Mouse (Mus musculus) G1E (cell line): ENCODE measurements around the gene Tmem229b. TPM values are rescaled to one million over a fixed set of nuclear protein-coding genes. Genes with fewer than 3 reads are reported as not detected.
A peak's percentile ranks its signal among the peaks of the same experiment; 100 is the strongest.

Experiments used
- ATAC-seq: 2 replicates; pipeline ENCODE4 v1.8.0; 2016; ENCODE audit warnings: mild to moderate bottlenecking; ENCODE audit not compliant: insufficient number of reproducible peaks, poor library complexity, low FRiP score, severe bottlenecking; ENCODE audit errors: extremely low read depth
- DNase-seq: peaks from one replicate; pipeline ENCODE4 v3.0.0; 2012; ENCODE audit warnings: low spot score
- H3K27me3 ChIP-seq: 2 replicates; pipeline ENCODE4 v1.6.1; 2012; ENCODE audit warnings: mild to moderate bottlenecking, low read length, inconsistent platforms; ENCODE audit not compliant: insufficient read depth
- H3K36me3 ChIP-seq: replicated peaks from 2 replicates; pipeline ENCODE3; 2012; ENCODE audit warnings: mild to moderate bottlenecking, inconsistent platforms
- H3K4me1 ChIP-seq: 2 replicates; pipeline ENCODE4 v1.6.1; 2012; ENCODE audit warnings: low read depth, low read length, inconsistent platforms, mixed read lengths; ENCODE audit not compliant: insufficient read depth
- H3K4me3 ChIP-seq: 2 replicates; pipeline ENCODE4 v1.5.1; 2012; ENCODE audit warnings: low read depth, mild to moderate bottlenecking, inconsistent platforms, low read length, moderate library complexity, mixed read lengths
- H3K9me3 ChIP-seq: replicated peaks from 2 replicates; pipeline ENCODE4 v1.6.1; 2012; ENCODE audit warnings: inconsistent platforms
- CTCF ChIP-seq: IDR thresholded peaks from 2 replicates; pipeline ENCODE4 v1.5.1; 2012; ENCODE audit warnings: low read depth, low read length, inconsistent platforms, mixed read lengths
- GATA1 ChIP-seq: IDR thresholded peaks from 2 replicates; pipeline ENCODE4 v1.6.1; 2012; ENCODE audit warnings: borderline replicate concordance, low read length, inconsistent platforms, mixed read lengths
- GATA2 ChIP-seq: IDR thresholded peaks from 2 replicates; pipeline ENCODE4 v1.6.1; 2012; ENCODE audit warnings: low read depth, low read length, inconsistent platforms, borderline replicate concordance
- POLR2AphosphoS5 ChIP-seq: IDR thresholded peaks from 2 replicates; pipeline ENCODE4 v1.6.1; 2012; ENCODE audit warnings: low read depth, low read length, inconsistent platforms; ENCODE audit not compliant: insufficient replicate concordance
- TAL1 ChIP-seq: conservative IDR thresholded peaks from 2 replicates; pipeline ENCODE4 v1.6.1; 2012; ENCODE audit warnings: low read depth, low read length, inconsistent platforms, mixed read lengths
- polyA plus RNA-seq: library from polyadenylated mRNA; stranded (reverse); fragments of >175 nt; gene quantifications from 2 replicates; pipeline ENCODE4 v1.2.3, GENCODE M21; 2012
- total RNA-seq, 2 experiments: library from RNA; stranded (forward) in 1 of 2; stranded (reverse) in 1 of 2; fragments of 200-1000 nt in 1 of 2; fragments of >200 nt in 1 of 2; fragmentation: Nextera tagmentation in 1 of 2; gene quantifications; 2 replicates each; pipeline ENCODE4 v1.2.3; 2014 to 2017

Gene Tmem229b
- total and polyA plus RNA-seq, 3 experiments, result 9.4 to 34.8 (median 12.4) TPM

DNA sequence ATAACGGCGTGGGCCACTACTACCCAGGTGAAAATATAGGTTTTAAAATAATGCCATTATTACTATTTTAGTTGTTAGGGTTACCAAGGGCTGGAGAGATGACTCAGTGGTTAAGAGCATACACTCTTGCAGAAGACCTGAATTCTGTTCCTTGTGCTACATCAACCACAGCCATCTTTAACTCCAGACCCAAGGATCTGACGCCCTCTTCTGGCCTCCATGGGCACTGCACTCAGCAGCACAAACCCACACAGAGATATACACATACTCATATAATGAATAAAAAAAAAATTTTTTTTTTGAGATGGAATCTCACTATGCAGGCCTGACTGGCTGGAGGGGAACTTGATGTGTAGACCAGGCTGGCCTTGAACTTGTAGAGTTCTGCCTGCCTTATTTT is 91.1 kb downstream of the Tmem229b start:
- H3K4me1 ChIP-seq, result peaks cover 41% of the 10 kb centered on the region
- no peak for DNase-seq

GRCm38 (mm10) chr12:78915561-78915960 is 91.9 kb downstream of the Tmem229b start:
- H3K27me3 ChIP-seq, result no peaks in the 10 kb centered on the region
- H3K4me1 ChIP-seq, result peaks cover 49% of the 10 kb centered on the region
- no peak overlapping the region for H3K4me3 ChIP-seq
- no peak for TF ChIP-seq GATA1
- TF ChIP-seq TAL1, result no peak
- TF ChIP-seq CTCF, result no peak
- TF ChIP-seq POLR2AphosphoS5, result no peak
- TF ChIP-seq GATA2, result no peak
- H3K9me3 ChIP-seq, result no peaks in the 10 kb centered on the region; the same call in 1 of the 2 replicates
- no peaks in the 10 kb centered on the region for H3K36me3 ChIP-seq
- no peak for DNase-seq
- no peak for ATAC-seq

More for the DNA sequence above, 91.1 kb downstream of the Tmem229b start:
- Histone ChIP-seq H3K27me3 (no peaks in the 10 kb centered on the region), H3K4me3 (no peak overlapping the region), H3K9me3 (no peaks in the 10 kb centered on the region; the same call in 1 of the 2 replicates), H3K36me3 (no peaks in the 10 kb centered on the region)
- ATAC-seq, result no peak
- no peak for TF ChIP-seq GATA1
- TF ChIP-seq CTCF, result peak; percentile 28

- H3K4me3 ChIP-seq, result no peak overlapping the region
- peaks cover 2% of the 10 kb centered on the region for H3K9me3 ChIP-seq
- H3K27me3 ChIP-seq, result no peaks in the 10 kb centered on the region
- DNase-seq, result no peak
- no peak for TF ChIP-seq GATA2
- TF ChIP-seq POLR2AphosphoS5, result no peak
- no peak for TF ChIP-seq GATA1
- TF ChIP-seq CTCF, result no peak
- no peak for TF ChIP-seq TAL1
- H3K36me3 ChIP-seq, result no peaks in the 10 kb centered on the region
- peaks cover 58% of the 10 kb centered on the region for H3K4me1 ChIP-seq
- no peak for ATAC-seq
Observed at GRCm38 (mm10) chr12:78914458-78914857, 93.0 kb downstream of the Tmem229b start.

Other genes starting within 250 kb of the Tmem229b start
- 114 and 119 TPM in 2 replicates for gene Atp6v1d, start 146.0 kb downstream of the Tmem229b start, total RNA-seq (2014; fragmentation: Nextera tagmentation)
- 140 and 149 TPM in 2 replicates for gene Atp6v1d, start 146.0 kb downstream of the Tmem229b start, total RNA-seq (2017)
- 7.1 and 10.0 TPM in 2 replicates for gene Atp6v1d, start 146.0 kb downstream of the Tmem229b start, polyA plus RNA-seq
- 332 and 357 TPM in 2 replicates for gene Eif2s1, start 145.8 kb downstream of the Tmem229b start, total RNA-seq (2014; fragmentation: Nextera tagmentation)
- 191 and 198 TPM in 2 replicates for gene Eif2s1, start 145.8 kb downstream of the Tmem229b start, total RNA-seq (2017)
- gene Eif2s1, start 145.8 kb downstream of the Tmem229b start, polyA plus RNA-seq, result 43.4 and 52.3 TPM in 2 replicates
- not detected in 2 replicates for gene Plek2, start 100.7 kb downstream of the Tmem229b start, total RNA-seq (2014; fragmentation: Nextera tagmentation)
- gene Plek2, start 100.7 kb downstream of the Tmem229b start, total RNA-seq (2017), result not detected in 2 replicates
- gene Plek2, start 100.7 kb downstream of the Tmem229b start, polyA plus RNA-seq, result not detected in 2 replicates
- gene Plekhh1, start 21.5 kb upstream of the Tmem229b start, total RNA-seq (2014; fragmentation: Nextera tagmentation), result not detected in 2 replicates
- 0.17 and 0.44 TPM in 2 replicates for gene Plekhh1, start 21.5 kb upstream of the Tmem229b start, total RNA-seq (2017)
- gene Plekhh1, start 21.5 kb upstream of the Tmem229b start, polyA plus RNA-seq, result 0.02 TPM in 2 replicates
- gene Pigh, start 82.0 kb upstream of the Tmem229b start, total RNA-seq (2014; fragmentation: Nextera tagmentation), result 60.1 and 64.8 TPM in 2 replicates
- gene Pigh, start 82.0 kb upstream of the Tmem229b start, total RNA-seq (2017), result 47.0 and 47.3 TPM in 2 replicates
- gene Pigh, start 82.0 kb upstream of the Tmem229b start, polyA plus RNA-seq, result 14.7 and 17.0 TPM in 2 replicates
- 0.75 TPM in 1 of 2 replicates, not detected in the other for gene Arg2, start 123.2 kb upstream of the Tmem229b start, total RNA-seq (2014; fragmentation: Nextera tagmentation)
- 0.52 TPM in 1 of 2 replicates, not detected in the other for gene Arg2, start 123.2 kb upstream of the Tmem229b start, total RNA-seq (2017)
- not detected in 2 replicates for gene Arg2, start 123.2 kb upstream of the Tmem229b start, polyA plus RNA-seq
- 25.8 and 26.0 TPM in 2 replicates for gene Vti1b, start 165.0 kb upstream of the Tmem229b start, total RNA-seq (2014; fragmentation: Nextera tagmentation)
- 210 and 233 TPM in 2 replicates for gene Vti1b, start 165.0 kb upstream of the Tmem229b start, total RNA-seq (2017)
- 80.7 and 82.8 TPM in 2 replicates for gene Vti1b, start 165.0 kb upstream of the Tmem229b start, polyA plus RNA-seq
- gene Rdh11, start 184.7 kb upstream of the Tmem229b start, total RNA-seq (2014; fragmentation: Nextera tagmentation), result 26.5 and 49.6 TPM in 2 replicates
- gene Rdh11, start 184.7 kb upstream of the Tmem229b start, total RNA-seq (2017), result 55.6 and 58.1 TPM in 2 replicates
- 1.4 and 1.5 TPM in 2 replicates for gene Rdh11, start 184.7 kb upstream of the Tmem229b start, polyA plus RNA-seq
- gene Rdh12, start 201.3 kb upstream of the Tmem229b start, total RNA-seq (2014; fragmentation: Nextera tagmentation), result not detected in 2 replicates
- 0.12 and 0.27 TPM in 2 replicates for gene Rdh12, start 201.3 kb upstream of the Tmem229b start, total RNA-seq (2017)
- gene Rdh12, start 201.3 kb upstream of the Tmem229b start, polyA plus RNA-seq, result not detected in 2 replicates